Mouse (Mus musculus) activated CD4-positive, CD25-positive, alpha-beta regulatory T cell, adult 4 months (primary cell): ENCODE results near the gene Grcc10. TPM values are rescaled to one million over a fixed set of nuclear protein-coding genes. Genes with fewer than 3 reads are reported as not detected.

ENCODE experiments used
- ATAC-seq: one replicate; pipeline ENCODE4 v1.8.0; 2017
- polyA plus RNA-seq, 2 experiments: library from polyadenylated mRNA; unstranded; fragments of 100-300 nt; shearing (Covaris generic); gene quantifications; one replicate each; pipeline ENCODE4 v1.2.1; 2017

Grcc10 gene
- polyA plus RNA-seq, 2 experiments from 2014 or later: 529 to 630 TPM

DNA sequence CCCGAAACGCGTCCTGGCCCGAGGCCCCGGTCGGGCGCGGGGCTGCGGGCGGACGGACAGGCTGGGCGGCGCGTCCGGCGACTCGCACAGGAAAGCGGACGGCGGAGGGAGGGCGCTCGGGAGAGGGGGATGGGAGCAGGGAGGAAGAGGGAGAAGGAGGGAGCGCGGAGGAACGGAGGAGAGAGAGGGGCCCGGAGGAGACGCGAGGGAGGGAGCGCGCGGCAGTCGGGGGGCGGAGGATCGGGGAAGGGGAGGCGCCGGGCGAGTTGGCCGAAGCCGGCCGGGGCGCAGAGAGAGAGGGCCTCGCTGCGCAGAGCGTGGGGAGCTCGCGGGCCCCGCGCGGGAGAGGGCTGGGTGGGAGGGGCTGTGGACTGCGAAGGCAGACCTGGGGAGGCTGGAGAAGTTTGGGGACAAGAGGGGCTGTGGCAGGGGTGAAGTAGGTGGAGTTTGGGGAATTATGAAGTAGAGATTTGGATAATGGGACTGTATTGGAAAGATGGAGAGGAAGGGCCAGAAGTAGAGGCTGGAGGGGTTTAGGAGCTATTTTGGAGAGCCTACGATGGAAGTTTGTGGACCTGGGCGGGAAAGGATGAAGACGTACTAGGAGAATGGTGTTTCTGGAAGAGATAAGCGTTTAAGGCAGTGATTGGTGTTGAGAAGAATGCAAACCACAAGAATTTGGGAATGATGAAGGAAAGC, 15.6 kb upstream of the Grcc10 start:
- ATAC-seq: peak; percentile 25

DNA sequence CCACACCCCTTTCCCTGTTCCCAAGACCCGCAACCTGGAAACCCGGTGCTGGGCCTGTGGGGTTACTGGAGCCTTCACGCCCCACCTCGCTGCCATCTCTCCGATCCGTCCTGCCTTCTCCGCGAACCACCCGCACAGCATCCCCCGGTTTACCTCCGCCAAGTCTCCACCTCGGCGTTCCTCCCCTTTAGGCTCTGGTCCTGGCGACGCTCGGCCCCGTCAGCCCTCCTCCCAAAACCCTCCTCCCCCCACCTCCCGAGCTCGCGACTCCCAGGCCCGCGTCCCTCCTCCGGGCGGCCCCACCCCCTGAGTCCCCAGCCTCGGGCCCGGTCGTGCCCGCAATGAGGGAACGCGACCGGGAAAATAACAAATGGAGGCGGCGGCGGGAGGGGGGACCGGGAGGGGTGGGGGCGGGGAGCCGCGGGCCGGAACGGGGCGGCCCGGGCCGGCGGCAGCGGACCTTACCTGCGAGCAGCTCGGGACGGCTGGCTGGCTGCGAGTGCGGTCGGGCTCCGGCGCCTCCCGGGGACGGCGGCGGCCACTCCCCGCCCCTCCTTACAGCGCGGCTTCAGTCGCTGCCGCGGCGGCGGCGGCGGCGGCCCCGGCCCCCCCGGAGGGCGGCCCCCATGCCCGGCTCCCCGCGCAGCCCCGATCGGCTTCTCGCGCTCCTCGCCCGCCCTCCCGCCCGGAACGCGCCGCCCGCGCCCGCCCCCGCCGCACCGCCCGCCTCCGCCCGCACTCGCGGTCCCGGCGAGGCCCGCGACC, 14.8 kb upstream of the Grcc10 start, which contains the start of the genes Gm45234 and Atn1:
Gene Gm45234, minus strand, starts transcription at position 191 of the 765 bp plus-strand sequence.
Gene Atn1, minus strand, starts transcription at position 694 of the 765 bp plus-strand sequence.
- peak; percentile 33 for ATAC-seq

DNA sequence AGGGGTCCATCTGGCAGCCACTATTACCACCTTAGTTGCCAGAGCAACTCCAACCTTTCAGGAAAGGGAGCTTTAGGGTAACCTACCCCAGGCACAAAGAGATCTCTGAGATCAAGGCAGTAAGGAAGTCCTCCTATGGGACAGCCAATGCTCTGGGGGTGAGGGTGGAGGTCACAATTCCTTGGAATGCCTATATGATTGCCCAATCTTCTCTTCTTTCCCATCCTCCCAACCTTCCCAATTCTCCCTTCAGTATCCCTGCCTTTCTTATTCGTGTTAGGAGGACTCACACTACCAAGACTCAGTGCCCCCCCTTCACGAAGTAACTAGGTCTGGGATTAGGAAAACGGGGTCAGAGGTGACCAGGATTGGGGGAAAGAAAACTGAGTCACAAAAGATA, 14.1 kb upstream of the Grcc10 start:
- ATAC-seq: no peak

DNA sequence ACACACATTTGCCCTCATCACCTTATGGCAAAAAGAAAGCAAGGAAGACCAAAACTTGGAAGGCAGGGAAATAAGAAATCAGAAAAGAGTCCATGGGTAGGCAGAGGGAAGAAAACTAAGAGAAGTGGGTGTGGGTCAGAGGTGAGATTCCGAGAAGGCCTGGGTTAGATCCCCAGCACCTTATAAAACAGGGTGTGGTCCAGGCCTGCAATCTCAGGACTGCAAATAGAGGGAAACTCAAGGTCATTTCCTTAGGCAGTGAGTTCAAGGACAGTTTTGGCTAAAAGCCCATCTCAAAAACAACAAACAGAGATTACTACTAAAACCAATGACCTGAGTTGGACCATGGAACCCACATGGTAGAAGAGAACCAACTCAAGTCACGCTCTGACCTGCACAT, 12.7 kb upstream of the Grcc10 start:
- ATAC-seq: no peak

DNA sequence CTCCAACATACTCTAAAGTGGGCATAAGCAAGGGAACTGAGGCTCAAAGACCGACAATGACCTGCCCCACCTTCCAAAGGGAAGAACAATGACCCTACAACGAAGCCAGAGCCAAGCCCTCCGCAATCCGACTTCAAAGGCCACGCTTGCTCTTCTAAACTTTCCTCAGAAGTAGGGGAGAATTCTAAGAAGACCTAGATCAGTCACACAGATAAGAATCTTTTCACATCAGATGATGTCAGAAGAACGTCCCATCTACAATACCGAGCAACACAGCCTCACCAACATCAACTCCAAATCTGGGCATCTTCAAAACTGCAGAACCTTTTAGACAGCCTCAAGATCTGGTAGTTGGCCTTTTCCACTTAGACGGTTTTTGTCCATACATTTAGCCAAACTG, 9.2 kb upstream of the Grcc10 start:
- ATAC-seq: peak; percentile 67

DNA sequence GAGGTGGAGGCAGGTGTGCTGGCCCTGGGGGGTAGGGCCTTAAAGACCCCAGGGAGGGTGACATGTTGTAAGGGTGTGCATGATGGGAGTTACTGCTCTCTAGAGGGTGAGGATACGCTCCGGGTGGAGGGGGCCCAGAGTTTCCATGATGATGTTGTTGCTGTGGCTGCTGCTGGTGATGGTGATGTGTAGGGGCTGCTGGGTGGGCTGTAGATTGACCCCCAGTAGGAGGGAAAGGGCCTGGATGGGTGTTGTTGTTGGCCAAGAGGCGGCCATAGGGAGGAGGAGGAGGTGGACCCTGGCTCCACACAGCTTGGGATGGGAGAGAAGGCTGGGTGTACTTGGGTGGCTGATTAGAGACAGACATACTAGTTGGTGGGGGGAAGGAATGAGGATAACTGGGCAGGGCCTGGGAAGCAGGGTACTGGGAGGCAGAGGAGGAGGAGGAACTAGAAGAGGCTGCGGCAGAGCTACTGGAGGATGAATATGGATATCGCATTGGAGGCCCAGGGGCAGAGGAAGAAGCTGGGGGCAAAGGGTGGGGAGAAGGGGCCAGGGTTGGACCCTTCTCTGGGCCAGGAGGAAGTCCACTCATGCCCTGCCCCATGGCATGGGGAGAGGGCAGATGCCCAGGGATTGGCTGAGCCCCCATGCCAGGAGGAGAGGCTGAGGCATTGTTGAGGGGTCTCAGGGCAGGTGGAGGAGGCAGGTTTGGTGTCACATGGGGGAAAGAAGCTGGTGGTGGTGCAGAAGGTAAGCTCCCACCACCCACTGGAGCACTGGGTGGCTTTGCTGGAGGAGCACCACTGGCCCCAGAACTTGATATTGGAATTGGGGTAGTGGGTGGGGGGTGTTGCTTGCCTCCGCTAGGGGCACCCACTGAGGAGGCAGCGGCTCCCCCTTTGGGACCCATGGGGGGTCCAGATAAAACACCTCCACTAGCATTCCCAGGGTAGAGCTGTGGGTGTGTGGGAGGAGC, 5.8 kb upstream of the Grcc10 start:
- no peak for ATAC-seq

DNA sequence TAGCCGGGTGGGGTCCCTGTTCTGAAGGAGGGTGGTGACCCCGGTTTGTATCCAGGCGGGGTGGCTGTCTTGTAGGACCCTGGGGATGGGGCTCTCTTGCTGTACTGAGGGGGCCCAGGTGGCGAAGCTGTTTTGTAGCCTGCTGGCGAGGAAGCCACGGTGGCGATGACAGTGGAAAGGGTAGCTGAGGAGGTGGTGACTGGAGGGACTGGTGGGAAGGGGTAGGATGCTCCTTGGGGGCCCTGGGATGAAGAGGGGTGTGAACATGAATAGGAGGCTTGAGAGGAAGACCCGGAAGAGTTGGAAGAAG, 5.1 kb upstream of the Grcc10 start:
- ATAC-seq: no peak

DNA sequence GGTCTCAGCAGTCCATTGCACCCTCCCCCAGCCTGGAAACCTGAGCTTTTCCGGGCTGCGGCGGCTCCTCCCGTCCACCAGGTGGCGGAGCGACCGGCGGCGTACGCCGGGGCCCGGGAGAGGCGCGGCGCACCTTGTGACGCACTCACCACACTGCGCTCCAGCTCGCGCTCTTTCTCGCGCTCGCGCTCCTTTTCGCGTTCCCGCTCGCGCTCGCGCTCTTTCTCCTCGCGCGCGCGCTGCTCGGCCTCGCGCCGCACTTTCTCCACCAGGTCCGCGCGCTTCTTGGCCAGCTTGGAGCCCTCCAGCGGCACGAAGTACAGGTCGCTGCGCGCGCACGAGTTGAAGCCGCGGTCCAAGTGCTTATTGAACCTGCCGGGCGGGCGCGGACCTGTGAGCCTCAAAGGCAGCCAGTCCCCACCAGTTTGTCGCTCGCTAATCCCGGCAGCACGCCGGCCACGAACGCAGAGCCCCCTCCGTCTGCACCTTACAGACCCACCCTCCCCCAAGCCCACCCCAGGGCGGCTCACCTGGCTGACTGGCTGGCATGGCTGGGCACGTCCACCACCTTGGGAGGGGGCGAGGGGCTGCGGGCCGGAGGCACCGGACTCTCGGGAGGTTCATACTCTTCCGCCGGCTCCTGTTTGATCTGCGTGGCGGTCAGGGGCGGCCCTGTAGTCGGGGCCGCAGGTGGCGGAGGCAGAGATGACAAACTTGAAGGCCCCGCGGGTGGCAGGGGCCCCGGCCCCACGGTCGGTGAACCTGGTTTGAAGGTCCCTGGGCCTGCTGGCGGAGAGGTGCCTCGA, 4.5 kb upstream of the Grcc10 start:
- ATAC-seq: peak; percentile 55

DNA sequence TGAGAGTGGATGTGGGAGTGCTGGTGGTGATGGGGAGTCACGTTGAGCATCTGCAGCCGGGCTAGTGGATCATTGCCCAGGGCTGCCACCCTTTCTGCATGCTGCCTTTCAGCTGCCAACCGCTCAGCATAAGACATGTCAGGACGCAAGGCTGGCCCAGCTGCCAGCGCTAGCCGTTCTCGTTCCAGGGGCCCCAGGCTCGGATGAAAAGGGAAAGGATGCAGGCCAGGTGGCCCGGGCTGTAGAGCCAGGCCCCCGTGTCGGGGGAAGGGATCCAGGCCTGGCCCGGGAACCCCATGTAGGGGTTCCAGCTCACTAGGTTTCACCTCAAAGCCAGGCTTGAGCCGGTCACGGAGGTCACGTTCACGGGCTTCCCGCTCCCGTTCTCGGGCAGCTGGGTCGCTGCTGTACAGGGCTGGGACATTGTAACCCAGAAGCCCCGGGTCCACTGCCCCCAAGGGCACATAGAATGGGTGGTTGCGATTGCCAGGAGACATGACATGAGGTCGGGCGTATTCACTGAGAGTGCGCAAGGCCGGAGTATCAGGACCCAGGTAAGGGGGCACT, 3.7 kb upstream of the Grcc10 start:
- no peak for ATAC-seq

DNA sequence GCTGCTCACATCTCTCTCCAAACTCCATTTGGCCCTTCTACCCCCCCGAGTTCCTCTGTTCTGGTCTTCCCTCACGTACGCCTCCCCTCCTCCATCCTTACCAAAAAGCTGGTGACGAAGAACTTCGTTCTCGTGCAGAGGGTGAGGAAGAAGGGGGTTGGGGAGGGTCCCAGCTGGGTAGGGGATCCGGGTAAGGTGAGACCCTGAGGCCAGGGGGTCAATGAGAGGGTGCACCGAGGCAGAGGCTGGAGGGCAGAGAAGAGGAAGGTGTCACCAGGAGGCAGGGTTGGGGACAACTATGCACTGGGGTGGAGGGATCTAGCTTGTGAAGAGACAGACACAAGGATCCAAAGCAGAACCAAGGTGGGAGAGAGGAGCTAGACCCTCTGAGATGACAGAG, 2.5 kb upstream of the Grcc10 start:
- no peak for ATAC-seq

DNA sequence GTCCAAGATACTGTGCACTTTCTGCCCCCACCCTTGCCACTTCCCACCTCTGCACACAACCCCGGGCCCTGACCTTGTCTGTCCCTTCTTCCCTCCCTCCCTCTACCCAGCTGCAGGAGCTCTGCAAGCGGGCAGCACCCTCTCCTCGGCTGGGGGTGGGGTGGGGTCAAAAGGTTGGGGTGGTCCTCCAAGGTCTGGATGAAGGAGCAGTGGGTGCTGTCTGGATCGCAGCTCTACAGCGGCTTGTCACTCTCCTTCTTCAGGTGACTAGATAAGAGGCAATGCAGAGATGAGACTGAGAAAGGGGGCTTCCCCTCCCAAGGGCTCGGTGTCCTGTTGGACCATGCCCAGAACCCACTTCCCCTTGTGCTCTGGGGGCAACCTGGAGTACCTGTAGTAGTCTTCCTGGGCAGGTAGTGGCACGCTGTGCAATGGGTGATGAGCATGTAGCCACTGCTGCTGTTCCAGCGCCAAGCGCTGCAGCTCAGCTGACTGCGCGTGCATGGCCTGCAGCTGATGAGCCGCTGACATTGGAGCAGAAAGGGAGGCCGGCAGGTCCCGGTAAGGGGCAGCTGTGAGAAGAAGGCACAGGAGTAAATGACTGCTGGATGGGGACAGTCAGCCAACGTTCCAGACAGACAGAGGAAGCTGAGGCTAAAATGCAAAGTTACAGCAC, 1.8 kb upstream of the Grcc10 start:
- ATAC-seq: no peak

DNA sequence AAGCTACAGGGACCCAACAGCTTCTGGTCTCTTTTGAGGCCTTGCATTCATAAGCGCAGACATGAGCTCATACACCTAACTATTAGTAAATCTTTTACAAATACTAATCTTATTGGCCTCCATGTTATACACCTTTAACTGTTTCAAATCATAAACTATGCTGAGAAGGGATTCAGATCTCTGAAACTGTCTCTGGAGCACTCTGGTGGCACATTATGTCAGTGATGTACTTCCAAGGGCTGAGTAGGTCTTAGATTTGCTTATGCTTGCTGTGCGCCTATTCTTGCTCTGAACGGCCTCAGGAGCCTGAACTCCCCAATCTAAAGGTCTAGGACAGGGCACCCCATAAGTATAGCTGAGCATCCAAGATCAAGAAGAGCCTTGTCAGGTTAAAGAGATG, 668 bp upstream of the Grcc10 start:
- no peak for ATAC-seq

DNA sequence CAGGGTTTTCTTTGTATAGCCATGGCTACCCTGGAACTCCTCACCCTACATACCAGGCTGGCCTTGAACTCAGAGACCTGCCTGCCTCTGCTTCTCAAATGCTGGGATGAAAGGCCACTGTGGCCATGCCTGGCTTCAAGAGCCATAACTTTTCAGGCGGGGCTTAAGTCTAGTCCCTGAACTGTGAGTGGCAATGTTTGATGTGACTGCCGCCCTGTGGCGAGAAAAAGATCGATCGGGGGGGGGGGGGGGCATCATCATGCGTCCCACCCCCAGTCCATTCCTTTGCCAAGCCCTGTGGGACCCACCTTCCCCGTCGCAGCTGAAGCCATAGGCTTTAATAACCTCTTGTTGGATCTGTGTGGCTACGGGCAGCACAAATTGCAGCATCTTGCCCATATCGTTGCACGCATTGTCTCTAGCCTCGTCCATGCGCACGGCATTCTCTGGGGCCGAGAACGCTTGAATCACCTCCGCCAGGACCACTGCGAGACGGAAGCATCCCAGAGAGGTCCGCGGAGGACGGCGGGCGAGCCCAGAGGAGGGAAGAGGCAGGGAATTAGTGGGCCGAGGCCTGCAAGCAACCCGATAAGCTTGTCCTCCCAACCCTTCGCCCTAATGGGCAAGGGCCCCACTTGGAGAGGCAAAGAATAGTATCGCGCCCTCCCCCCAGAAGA, 825 bp downstream of the Grcc10 start:
- ATAC-seq: peak; percentile 9

DNA sequence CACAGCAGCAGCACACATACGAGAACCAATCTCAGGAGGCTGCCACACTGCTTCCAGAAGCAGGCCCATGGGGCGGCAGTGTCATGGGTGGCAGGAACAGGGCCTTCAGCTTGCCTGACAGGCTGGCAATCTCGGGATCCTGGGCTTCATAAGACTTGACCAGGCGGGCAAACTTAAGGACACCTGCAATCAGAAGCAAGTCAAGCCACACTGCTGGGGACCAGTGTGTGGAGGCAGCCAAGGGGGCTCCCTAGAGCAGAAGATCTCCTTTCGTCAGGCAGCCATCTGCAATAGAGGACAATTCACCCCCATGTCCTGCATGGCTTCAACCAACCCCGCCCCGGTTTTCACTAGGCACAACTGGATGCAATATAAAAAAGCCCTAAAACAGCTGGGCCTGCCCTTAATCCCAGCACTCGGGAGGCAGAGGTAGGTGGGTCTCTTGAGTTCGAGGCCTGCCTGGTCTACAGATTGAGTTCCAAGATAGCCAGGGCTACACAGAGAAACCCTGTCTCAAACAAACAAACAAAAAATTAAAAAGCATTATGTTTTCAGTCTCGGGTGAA, 1.9 kb downstream of the Grcc10 start:
- no peak for ATAC-seq

DNA sequence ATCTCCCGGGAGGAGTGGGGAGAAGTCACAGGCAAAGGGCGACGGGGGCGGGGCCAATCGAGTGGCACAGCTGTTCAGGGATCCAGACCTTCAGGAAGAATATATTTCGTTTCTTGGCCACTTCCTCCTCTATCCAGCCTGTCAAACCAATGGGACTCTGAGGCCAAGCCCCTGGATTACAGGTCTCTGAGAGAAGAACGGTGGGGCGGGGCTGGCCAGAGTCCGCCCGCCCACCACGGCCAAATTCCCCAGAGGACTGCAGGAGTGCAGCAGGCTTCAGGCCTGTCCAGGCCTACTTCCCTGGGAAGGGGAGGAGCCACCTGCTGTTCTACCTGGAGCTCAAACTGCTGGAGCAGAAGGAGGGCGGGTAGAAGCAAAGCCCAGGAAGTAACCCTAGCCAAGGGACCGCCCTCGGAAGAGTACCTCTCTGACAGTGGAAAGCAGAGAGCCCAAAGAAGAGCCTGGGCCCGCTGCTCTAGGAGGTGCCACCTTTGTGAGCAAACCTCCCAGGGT, 2.6 kb downstream of the Grcc10 start, which contains the start of gene Ptpn6:
Gene Ptpn6, minus strand, starts transcription at position 204 of the 513 bp plus-strand sequence.
- no peak for ATAC-seq

DNA sequence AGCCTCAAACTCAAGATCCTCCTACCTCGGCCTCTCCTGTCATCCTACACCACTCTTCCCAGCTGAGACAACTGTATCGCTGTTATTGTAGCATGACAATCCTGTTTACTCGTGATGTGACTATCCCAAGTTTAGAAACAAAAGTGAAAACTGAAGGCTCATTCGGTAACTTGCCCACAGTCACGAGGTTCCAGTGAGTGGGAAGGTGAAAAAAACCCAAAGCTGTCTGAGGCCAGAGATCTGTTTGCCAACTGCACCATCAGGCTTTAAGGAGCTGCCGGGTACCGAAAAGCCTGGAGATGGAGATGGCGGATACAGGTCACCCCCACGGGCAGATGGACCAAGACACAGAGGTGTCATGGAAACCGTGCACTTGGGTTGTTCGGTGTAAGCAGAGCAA, 4.1 kb downstream of the Grcc10 start:
- ATAC-seq: no peak

DNA sequence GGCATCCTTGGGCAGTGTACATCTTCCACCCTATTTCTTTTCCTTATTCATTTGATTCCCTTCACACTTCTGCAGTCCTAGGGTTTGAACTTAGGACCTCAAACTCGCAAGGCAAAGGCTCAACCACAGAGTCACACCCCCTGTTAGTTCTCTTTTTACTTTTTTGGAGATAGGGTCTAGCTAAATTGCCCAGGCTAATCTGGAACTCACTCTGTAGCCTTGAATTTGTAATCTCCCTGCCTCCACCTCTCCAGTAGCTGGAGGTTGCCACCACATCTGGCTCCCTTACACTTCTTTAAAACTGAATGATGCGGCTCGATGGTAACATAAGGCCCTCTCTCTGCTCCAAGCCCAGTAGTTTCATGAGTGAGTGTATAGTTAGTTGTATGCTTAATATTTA, 6.8 kb downstream of the Grcc10 start:
- ATAC-seq: no peak

DNA sequence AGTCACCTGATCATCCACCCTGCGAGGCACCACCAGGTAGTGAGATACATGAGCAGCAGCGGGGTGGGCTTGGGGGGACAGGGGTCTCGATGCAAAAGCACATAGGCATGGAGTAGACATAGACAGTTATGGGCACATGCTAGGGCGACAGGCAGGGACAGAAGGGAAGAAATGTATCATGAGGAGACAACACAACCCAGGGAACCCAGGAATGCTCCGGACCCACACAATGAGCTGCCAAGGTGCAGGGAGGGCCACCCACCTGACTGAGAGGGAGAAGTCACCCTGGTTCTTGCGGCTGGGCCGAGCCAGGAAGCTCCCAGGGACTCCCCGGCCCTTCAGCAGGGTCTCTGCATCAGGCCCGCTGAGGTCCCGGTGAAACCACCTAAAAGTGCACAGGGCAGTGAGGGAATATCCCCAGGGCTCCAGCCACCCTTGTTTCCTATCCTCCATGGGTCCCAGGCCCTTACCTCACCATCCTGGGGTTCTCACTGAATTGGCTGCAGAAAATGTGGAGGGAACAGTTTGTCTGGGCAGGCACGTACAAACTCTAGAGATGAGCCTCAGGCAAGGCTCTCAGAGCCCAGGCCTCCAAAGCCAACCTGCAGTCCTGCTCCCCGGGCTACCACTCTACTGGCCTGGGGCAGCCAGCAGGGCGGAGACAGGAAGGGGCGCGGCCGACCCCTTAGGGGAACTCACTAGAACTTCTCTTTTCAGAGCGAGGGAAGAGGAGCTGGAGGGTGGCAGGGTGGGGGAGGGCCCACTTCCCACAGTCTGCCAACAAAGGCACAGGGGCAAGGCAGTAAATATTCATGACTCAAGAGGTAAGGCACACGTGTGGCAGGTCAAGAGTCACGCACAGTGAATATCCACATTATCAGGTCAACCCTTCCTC, 8.5 kb downstream of the Grcc10 start:
- ATAC-seq: peak; percentile 80

DNA sequence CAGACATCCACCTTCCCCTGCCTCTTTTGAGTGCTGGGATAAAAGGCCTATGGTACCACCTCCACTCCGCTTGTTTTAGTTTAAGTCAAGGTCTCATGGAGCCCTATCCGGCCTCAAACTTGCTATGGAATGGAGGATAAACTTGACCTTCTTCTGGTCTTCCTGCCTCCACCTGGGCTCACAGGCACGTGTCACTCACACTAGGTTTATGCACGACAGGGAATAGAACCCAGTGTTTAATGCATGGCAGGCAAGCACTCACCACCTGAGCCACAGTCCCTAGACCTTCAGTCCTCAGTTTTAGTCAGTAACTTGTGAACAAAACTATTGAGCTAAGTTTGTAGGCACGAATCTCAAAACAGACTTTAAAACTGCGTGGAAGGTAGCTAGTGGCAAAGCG, 10.1 kb downstream of the Grcc10 start:
- ATAC-seq: no peak
